Mouse (Mus musculus) ES-Bruce4 (cell line): ENCODE measurements at regions not wholly inside any gene's neighbourhood (a gene's known extent, or its start where the extent isn't known, plus 50 kb on each side); places are given as distances from the start of the nearest gene placed in this dataset.

Source experiments
- H3K27ac ChIP-seq: 2 replicates; pipeline ENCODE4 v1.5.1; 2012; ENCODE audit warnings: low read length, inconsistent platforms; ENCODE audit not compliant: insufficient read depth
- H3K27me3 ChIP-seq: 2 replicates; pipeline ENCODE4 v1.6.1; 2012; ENCODE audit warnings: mild to moderate bottlenecking, low read length, inconsistent platforms; ENCODE audit not compliant: control insufficient read depth, poor library complexity, insufficient read depth, severe bottlenecking
- H3K36me3 ChIP-seq: 2 replicates; pipeline ENCODE4 v1.6.1; 2012; ENCODE audit warnings: inconsistent platforms, mild to moderate bottlenecking, low read length, moderate library complexity; ENCODE audit not compliant: control insufficient read depth, poor library complexity, insufficient read depth, severe bottlenecking
- H3K4me1 ChIP-seq: one replicate; pipeline ENCODE4 v1.8.1; 2011; ENCODE audit warnings: low read length; ENCODE audit not compliant: control insufficient read depth, insufficient read depth
- H3K4me3 ChIP-seq: 2 replicates; pipeline ENCODE4 v1.5.1; 2011; ENCODE audit warnings: low read depth, mild to moderate bottlenecking, low read length
- H3K9ac ChIP-seq: 2 replicates; pipeline ENCODE4 v1.6.1; 2012; ENCODE audit warnings: low read depth, mild to moderate bottlenecking, inconsistent platforms; ENCODE audit not compliant: poor library complexity, severe bottlenecking
- H3K9me3 ChIP-seq: replicated peaks from 2 replicates; pipeline ENCODE4 v1.6.1; 2012; ENCODE audit warnings: mild to moderate bottlenecking, low read length, inconsistent platforms; ENCODE audit not compliant: control insufficient read depth, poor library complexity, insufficient read depth, severe bottlenecking
- CTCF ChIP-seq: IDR thresholded peaks from one replicate; pipeline ENCODE4 v1.8.1; 2011; ENCODE audit warnings: low read depth, low read length
- EP300 ChIP-seq: IDR thresholded peaks from 2 replicates; pipeline ENCODE4 v1.6.1; 2011; ENCODE audit warnings: low read depth, low read length; ENCODE audit not compliant: insufficient read depth
- POLR2A ChIP-seq: IDR thresholded peaks from one replicate; pipeline ENCODE4 v1.8.1; 2011; ENCODE audit warnings: low read length; ENCODE audit not compliant: insufficient read depth

- Histone ChIP-seq H3K4me1 (peaks cover 2% of the 10 kb centered on the region), H3K9me3 (no peaks in the 10 kb centered on the region), H3K27me3 (no peaks in the 10 kb centered on the region), H3K4me3 (no peak overlapping the region), H3K27ac (no peak overlapping the region), H3K36me3 (no peaks in the 10 kb centered on the region), H3K9ac (no peak overlapping the region)
- no peak for TF ChIP-seq EP300
- no peak for TF ChIP-seq CTCF
- no peak for TF ChIP-seq POLR2A
Observed at GRCm38 (mm10) chr10:41005776-41006175, 66.3 kb downstream of the Gpr6 start.

- Histone ChIP-seq H3K9me3 (no peaks in the 10 kb centered on the region), H3K27ac (no peak overlapping the region), H3K27me3 (no peaks in the 10 kb centered on the region), H3K36me3 (no peaks in the 10 kb centered on the region), H3K9ac (no peak overlapping the region), H3K4me3 (no peak overlapping the region), H3K4me1 (peaks cover 2% of the 10 kb centered on the region)
- no peak for TF ChIP-seq CTCF
- no peak for TF ChIP-seq EP300
- TF ChIP-seq POLR2A: no peak
Observed at GRCm38 (mm10) chr10:41004753-41005152, 67.3 kb downstream of the Gpr6 start.

GRCm38 (mm10) chr10:41004044-41004689 lies 67.9 kb downstream of the Gpr6 start:
- Histone ChIP-seq H3K27me3 (no peaks in the 10 kb centered on the region), H3K9ac (no peak overlapping the region), H3K4me3 (no peak overlapping the region), H3K36me3 (no peaks in the 10 kb centered on the region), H3K4me1 (peaks cover 2% of the 10 kb centered on the region), H3K9me3 (no peaks in the 10 kb centered on the region), H3K27ac (no peak overlapping the region)
- TF ChIP-seq EP300 (no peak), CTCF (peak; percentile 67), POLR2A (no peak)

- Histone ChIP-seq H3K36me3 (no peaks in the 10 kb centered on the region), H3K4me1 (peaks cover 2% of the 10 kb centered on the region), H3K27me3 (no peaks in the 10 kb centered on the region), H3K9me3 (no peaks in the 10 kb centered on the region), H3K9ac (no peak overlapping the region), H3K27ac (no peak overlapping the region), H3K4me3 (no peak overlapping the region)
- TF ChIP-seq EP300 (no peak), CTCF (no peak), POLR2A (no peak)
Observed at GRCm38 (mm10) chr10:41003197-41003596, 68.9 kb downstream of the Gpr6 start.

- H3K27me3 ChIP-seq: no peaks in the 10 kb centered on the region
- H3K9me3 ChIP-seq: no peaks in the 10 kb centered on the region
- H3K4me1 ChIP-seq: no peaks in the 10 kb centered on the region
- no peaks in the 10 kb centered on the region for H3K36me3 ChIP-seq
- H3K9ac ChIP-seq: no peak overlapping the region
- H3K27ac ChIP-seq: no peak overlapping the region
- H3K4me3 ChIP-seq: no peak overlapping the region
- no peak for TF ChIP-seq EP300
- TF ChIP-seq CTCF: no peak
- TF ChIP-seq POLR2A: no peak
Observed at GRCm38 (mm10) chr10:41000965-41001364, 71.1 kb downstream of the Gpr6 start.

GRCm38 (mm10) chr10:40999486-40999885 lies 72.6 kb downstream of the Gpr6 start:
- H3K36me3 ChIP-seq: no peaks in the 10 kb centered on the region
- H3K27me3 ChIP-seq: no peaks in the 10 kb centered on the region

More at GRCm38 (mm10) chr10:40999486-40999885, 72.6 kb downstream of the Gpr6 start:
- H3K9ac ChIP-seq: no peak overlapping the region
- H3K4me1 ChIP-seq: no peaks in the 10 kb centered on the region
- H3K9me3 ChIP-seq: no peaks in the 10 kb centered on the region
- no peak overlapping the region for H3K27ac ChIP-seq
- H3K4me3 ChIP-seq: no peak overlapping the region; the same call in 1 of the 2 replicates
- TF ChIP-seq CTCF (no peak), EP300 (no peak), POLR2A (no peak)
